Mouse (Mus musculus) stomach, postnatal 0 days (tissue): ENCODE measurements at regions not wholly inside any gene's neighbourhood (a gene's known extent, or its start where the extent isn't known, plus 50 kb on each side); places are given as distances from the start of the nearest gene placed in this dataset.

Source experiments
- ATAC-seq: fragments of 200-750 bp; cut with Nextera tagmentation; 2 replicates; pipeline ENCODE4 v1.8.0; 2017; ENCODE audit not compliant: low FRiP score, low TSS enrichment
- DNase-seq: peaks from one replicate; pipeline ENCODE4 v3.0.0-alpha.2; 2016; ENCODE audit warnings: low spot score
- H3K27ac ChIP-seq: fragments of 300-500 bp; sonication (generic); replicated peaks from 2 replicates; pipeline ENCODE4 v1.5.1; 2014; ENCODE audit warnings: mild to moderate bottlenecking, control low read depth
- H3K27me3 ChIP-seq: fragments of 300-500 bp; sonication (generic); 2 replicates; pipeline ENCODE4 v1.6.1; 2014; ENCODE audit warnings: low read length; ENCODE audit not compliant: control insufficient read depth, insufficient read depth
- H3K36me3 ChIP-seq: fragments of 300-500 bp; sonication (generic); 2 replicates; pipeline ENCODE4 v1.6.1; 2014; ENCODE audit warnings: low read length, mixed read lengths; ENCODE audit not compliant: control insufficient read depth, insufficient read depth
- H3K4me1 ChIP-seq: fragments of 300-500 bp; sonication (generic); replicated peaks from 2 replicates; pipeline ENCODE4 v1.6.1; 2014; ENCODE audit warnings: antibody characterized with exemption; ENCODE audit not compliant: control insufficient read depth, insufficient read depth
- H3K4me2 ChIP-seq: fragments of 300-500 bp; sonication (generic); replicated peaks from 2 replicates; pipeline ENCODE4 v1.6.1; 2014; ENCODE audit warnings: low read depth, mild to moderate bottlenecking, control low read depth, moderate library complexity
- H3K4me3 ChIP-seq: fragments of 300-500 bp; sonication (generic); 2 replicates; pipeline ENCODE4 v1.5.1; 2014; ENCODE audit warnings: low read depth, low read length, control low read depth
- H3K9ac ChIP-seq: fragments of 300-500 bp; sonication (generic); 2 replicates; pipeline ENCODE4 v1.6.1; 2014; ENCODE audit warnings: mild to moderate bottlenecking, low read length, control low read depth, mixed read lengths
- H3K9me3 ChIP-seq: fragments of 300-500 bp; sonication (generic); 2 replicates; pipeline ENCODE4 v1.6.1; 2016; ENCODE audit warnings: low read length; ENCODE audit not compliant: control insufficient read depth
- CTCF ChIP-seq: IDR thresholded peaks from 2 replicates; pipeline ENCODE4 v1.5.1; 2016; ENCODE audit warnings: antibody characterized with exemption, low read depth, mild to moderate bottlenecking, moderate library complexity
- EP300 ChIP-seq: optimal IDR thresholded peaks from 2 replicates; pipeline ENCODE3; 2016; ENCODE audit warnings: antibody characterized with exemption
- WGBS: fragments of 180-500 bp; shearing (Covaris S2); extraction: QIAGEN DNeasy Blood & Tissue Kit; methylation state at CpG from one replicate; pipeline ENCODE4 v1.1.7; 2014; 5-methylcytosine and 5-hydroxymethylcytosine counted together

GRCm38 (mm10) chr2:114993419-114993818 is 338.7 kb upstream of the Dph6 start:
- no peak overlapping the region for H3K4me2 ChIP-seq
- no peak overlapping the region for H3K27ac ChIP-seq
- H3K27me3 ChIP-seq: no peaks in the 10 kb centered on the region
- no peaks in the 10 kb centered on the region for H3K4me1 ChIP-seq
- ATAC-seq: no peak
- H3K4me3 ChIP-seq: no peak overlapping the region
- H3K36me3 ChIP-seq: no peaks in the 10 kb centered on the region
- no peak for DNase-seq
- TF ChIP-seq EP300: no peak
- TF ChIP-seq CTCF: no peak
- H3K9ac ChIP-seq: no peak overlapping the region
- H3K9me3 ChIP-seq: no peaks in the 10 kb centered on the region

DNA sequence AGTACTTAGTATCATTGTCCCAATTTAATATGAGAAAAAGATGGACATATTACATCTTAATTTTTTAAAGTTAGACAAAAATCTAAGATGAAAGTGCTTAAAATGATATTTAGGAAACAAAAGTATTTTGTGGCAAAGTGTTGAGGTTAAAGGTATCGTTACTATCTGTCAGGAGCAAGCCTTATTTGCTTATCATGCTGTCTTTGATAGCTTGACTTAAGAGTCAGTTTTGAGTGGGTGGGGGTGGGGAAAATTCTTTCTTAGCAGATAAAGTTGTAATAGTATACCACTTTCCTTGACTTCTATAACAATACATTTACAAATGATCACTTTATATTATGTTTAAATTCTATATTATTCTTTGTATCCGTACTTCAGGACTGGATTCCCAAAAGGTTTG is 339.1 kb upstream of the Dph6 start:
- no peak overlapping the region for H3K4me3 ChIP-seq
- H3K27me3 ChIP-seq: no peaks in the 10 kb centered on the region
- no peaks in the 10 kb centered on the region for H3K9me3 ChIP-seq
- 70% methylated on average over 2 of the region's 2 CpGs for WGBS
- H3K4me1 ChIP-seq: no peaks in the 10 kb centered on the region
- no peak for ATAC-seq
- no peak overlapping the region for H3K27ac ChIP-seq
- H3K9ac ChIP-seq: no peak overlapping the region
- H3K4me2 ChIP-seq: no peak overlapping the region
- H3K36me3 ChIP-seq: no peaks in the 10 kb centered on the region
- TF ChIP-seq EP300 (no peak), CTCF (no peak)
- no peak for DNase-seq

GRCm38 (mm10) chr2:114994691-114995347 is 340.1 kb upstream of the Dph6 start:
- Histone ChIP-seq H3K27ac (no peak overlapping the region), H3K4me1 (no peaks in the 10 kb centered on the region), H3K9me3 (no peaks in the 10 kb centered on the region), H3K4me2 (no peak overlapping the region), H3K27me3 (no peaks in the 10 kb centered on the region), H3K36me3 (no peaks in the 10 kb centered on the region), H3K4me3 (no peak overlapping the region), H3K9ac (no peak overlapping the region)
- ATAC-seq: no peak
- WGBS: 57% methylated on average over 2 of the region's 2 CpGs
- no peak for DNase-seq
- no peak for TF ChIP-seq CTCF
- no peak for TF ChIP-seq EP300

- TF ChIP-seq CTCF: no peak
- TF ChIP-seq EP300: no peak
Measured at GRCm38 (mm10) chr2:115013916-115014315, 359.2 kb upstream of the Dph6 start.

DNA sequence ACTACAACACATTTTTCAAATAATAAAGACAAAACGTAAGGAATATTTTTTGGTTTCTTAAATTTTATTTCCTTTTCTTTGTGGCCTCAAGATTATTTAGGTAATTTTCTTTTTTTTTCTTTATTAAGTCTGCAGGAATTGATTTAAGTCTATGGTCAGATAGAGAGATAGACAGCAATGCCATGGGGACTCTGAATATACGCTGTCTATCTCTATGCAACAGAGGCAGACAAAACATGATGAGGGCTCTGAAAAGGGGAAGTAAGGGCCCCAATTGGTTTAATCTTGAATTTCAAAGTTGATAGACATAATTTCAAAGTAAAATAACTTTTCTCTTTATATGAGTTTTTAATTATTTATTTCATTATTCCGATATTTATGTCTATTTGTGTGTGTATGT is 372.0 kb upstream of the Dph6 start:
- Histone ChIP-seq H3K36me3 (no peaks in the 10 kb centered on the region), H3K9me3 (no peaks in the 10 kb centered on the region), H3K27ac (no peak overlapping the region), H3K9ac (no peak overlapping the region), H3K27me3 (no peaks in the 10 kb centered on the region), H3K4me1 (no peaks in the 10 kb centered on the region), H3K4me2 (no peak overlapping the region), H3K4me3 (no peak overlapping the region)
- 92% methylated on average over 3 of the region's 3 CpGs for WGBS
- ATAC-seq: no peak
- TF ChIP-seq CTCF: no peak
- no peak for TF ChIP-seq EP300
- no peak for DNase-seq

More at GRCm38 (mm10) chr2:115013916-115014315, 359.2 kb upstream of the Dph6 start:
- Histone ChIP-seq H3K36me3 (no peaks in the 10 kb centered on the region), H3K9ac (no peak overlapping the region), H3K4me3 (no peak overlapping the region), H3K9me3 (0 out of 2 replicates have a peak, but pooled peaks cover 2% of the 10 kb centered on the region), H3K27ac (no peak overlapping the region), H3K27me3 (no peaks in the 10 kb centered on the region), H3K4me2 (no peak overlapping the region), H3K4me1 (no peaks in the 10 kb centered on the region)
- WGBS: 71% methylated on average over 1 of the region's 1 CpGs
- ATAC-seq (no peak), DNase-seq (no peak)

DNA sequence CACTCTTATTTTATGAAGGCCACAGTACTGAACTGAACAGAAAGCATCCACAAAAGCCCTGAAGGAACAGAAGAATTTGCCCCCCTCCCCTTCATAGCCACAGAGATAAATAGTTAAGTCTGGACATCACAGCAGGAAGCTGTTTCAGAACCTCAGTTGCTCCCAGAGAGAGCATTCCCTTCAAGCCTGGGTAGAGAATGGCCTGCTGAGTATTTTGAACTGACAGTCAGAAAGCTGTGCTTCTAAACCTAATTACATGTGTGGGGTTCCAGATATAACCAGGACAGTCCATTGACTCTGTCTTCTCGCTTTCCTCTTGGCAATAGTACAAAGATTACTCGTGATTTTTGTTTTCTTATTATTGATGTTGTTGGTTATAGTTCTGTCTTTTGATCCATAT is 376.4 kb upstream of the Dph6 start:
- no peaks in the 10 kb centered on the region for H3K9me3 ChIP-seq
- H3K36me3 ChIP-seq: no peaks in the 10 kb centered on the region
- H3K27ac ChIP-seq: no peak overlapping the region
- H3K4me1 ChIP-seq: no peaks in the 10 kb centered on the region
- TF ChIP-seq CTCF (no peak), EP300 (no peak)
- H3K4me3 ChIP-seq: no peak overlapping the region
- ATAC-seq: no peak
- no peak for DNase-seq
- 66% methylated on average over 2 of the region's 2 CpGs for WGBS
- H3K27me3 ChIP-seq: no peaks in the 10 kb centered on the region
- no peak overlapping the region for H3K4me2 ChIP-seq
- no peak overlapping the region for H3K9ac ChIP-seq
